Mouse (Mus musculus) urinary bladder, postnatal 10 days (tissue): Measurements from ENCODE around the gene Rpa3.
A peak's percentile ranks its signal among the peaks of the same experiment; 100 is the strongest.

ENCODE experiments used
- DNase-seq: peaks from one replicate; pipeline ENCODE4 v3.0.0; 2022; ENCODE audit warnings: low spot score

The Rpa3 gene

DNA sequence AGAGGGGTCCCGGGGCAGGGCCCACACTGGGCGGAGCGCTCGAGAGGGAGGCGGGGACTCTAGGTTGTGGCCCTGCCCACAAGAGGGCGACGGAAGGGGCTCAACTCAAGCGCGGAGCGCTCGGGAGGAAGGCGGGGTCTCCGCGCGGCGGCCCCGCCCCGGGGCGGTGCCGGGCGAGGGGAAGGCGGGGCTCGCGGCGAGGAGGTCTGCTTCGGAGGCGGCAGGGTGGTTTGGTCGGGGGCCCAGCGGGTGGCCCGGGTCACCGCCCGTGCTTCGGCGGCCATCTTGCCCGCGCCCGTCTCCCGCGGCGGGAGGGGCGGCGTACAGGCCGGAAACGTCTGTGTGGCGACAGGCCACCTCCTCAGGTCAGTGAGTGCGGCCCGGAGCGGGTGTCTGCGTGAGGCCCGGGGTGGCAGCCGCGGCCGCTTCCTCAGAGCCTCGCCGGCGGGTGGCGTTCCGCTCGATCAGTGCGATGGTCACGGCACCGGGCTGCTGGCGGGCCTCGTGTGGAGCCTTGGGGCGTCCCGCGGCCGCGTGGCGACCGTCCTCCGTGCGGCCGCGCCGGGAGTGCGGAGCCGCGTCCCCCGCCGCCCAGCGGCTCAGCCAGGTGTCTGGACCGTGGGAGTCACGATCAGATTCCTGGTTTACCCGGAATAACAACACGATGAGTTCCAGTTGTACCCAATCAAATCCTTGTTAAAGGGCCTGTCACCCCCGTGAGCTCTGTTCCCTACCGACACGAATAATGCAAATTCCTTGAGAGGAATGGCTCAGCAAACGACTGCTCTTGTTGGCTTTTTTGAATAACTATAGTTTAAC, 49.7 kb downstream of the Rpa3 start, which contains the start of gene Mios:
TSS of gene Mios (plus strand) at position 176 of the 819 bp plus-strand sequence.
- peak; percentile 63 for DNase-seq
